Mouse (Mus musculus) adrenal gland, adult 8-10 months (tissue): ENCODE measurements around the gene Fam229b. TPM values are rescaled to one million over a fixed set of nuclear protein-coding genes. Genes with fewer than 3 reads are reported as not detected.

ENCODE experiments used
- DNase-seq: peaks from one replicate; pipeline ENCODE4 v3.0.0; 2022
- total RNA-seq, 4 experiments: library from RNA; stranded (reverse); gene quantifications; 2 replicates each; pipeline ENCODE4 v1.2.4; 2022

Fam229b gene
- total RNA-seq, 4 experiments from 2014 or later = 3.3 to 6.4 (median 4.3) TPM

GRCm38 (mm10) chr10:39121412-39121811 lies 12.3 kb downstream of the Fam229b start:
- no peak for DNase-seq

GRCm38 (mm10) chr10:39109489-39109874 lies 24.2 kb downstream of the Fam229b start:
- no peak for DNase-seq

- no peak for DNase-seq
These were observed 24.8 kb downstream of the Fam229b start for GRCm38 (mm10) chr10:39108837-39109488.

- DNase-seq = no peak
These were observed 26.8 kb downstream of the Fam229b start for GRCm38 (mm10) chr10:39106935-39107334.

- no peak for DNase-seq
These were observed 27.3 kb downstream of the Fam229b start for GRCm38 (mm10) chr10:39106413-39106812.

- no peak for DNase-seq
These were observed 28.8 kb downstream of the Fam229b start for GRCm38 (mm10) chr10:39104803-39105449.

- no peak for DNase-seq
These were observed 35.0 kb downstream of the Fam229b start for GRCm38 (mm10) chr10:39098746-39099145.

- no peak for DNase-seq
These were observed 36.7 kb downstream of the Fam229b start for GRCm38 (mm10) chr10:39096981-39097380.

- no peak for DNase-seq
These were observed 61.7 kb downstream of the Fam229b start for GRCm38 (mm10) chr10:39072048-39072447.

Other genes starting within 250 kb of the Fam229b start
- gene Lama4, start 168.4 kb downstream of the Fam229b start, total RNA-seq = 10 to 100 TPM; 23.3 to 76.8 (median 55.6) TPM
- gene Tube1, start 62 bp upstream of the Fam229b start, total RNA-seq = 1 to 10 TPM in 3 of 4 experiments, under 1 TPM in 1; 0.84 to 2.6 (median 2.0) TPM
- under 1 TPM in 3 of 4 experiments, not detected in 1; 0.23 to 0.89 (median 0.62) TPM for gene Ccn6, start 29.9 kb upstream of the Fam229b start, total RNA-seq
- 10 to 100 TPM; 42.7 to 61.7 (median 54.9) TPM for gene Fyn, start 234.9 kb upstream of the Fam229b start, total RNA-seq